Mouse (Mus musculus): ENCODE measurements around the gene Rarres1. TPM values are rescaled to one million over a fixed set of nuclear protein-coding genes. Genes with fewer than 3 reads are reported as not detected.

The Rarres1 gene
- polyA plus RNA-seq, 1 experiment from 2014 or later, result 2.5 TPM

DNA sequence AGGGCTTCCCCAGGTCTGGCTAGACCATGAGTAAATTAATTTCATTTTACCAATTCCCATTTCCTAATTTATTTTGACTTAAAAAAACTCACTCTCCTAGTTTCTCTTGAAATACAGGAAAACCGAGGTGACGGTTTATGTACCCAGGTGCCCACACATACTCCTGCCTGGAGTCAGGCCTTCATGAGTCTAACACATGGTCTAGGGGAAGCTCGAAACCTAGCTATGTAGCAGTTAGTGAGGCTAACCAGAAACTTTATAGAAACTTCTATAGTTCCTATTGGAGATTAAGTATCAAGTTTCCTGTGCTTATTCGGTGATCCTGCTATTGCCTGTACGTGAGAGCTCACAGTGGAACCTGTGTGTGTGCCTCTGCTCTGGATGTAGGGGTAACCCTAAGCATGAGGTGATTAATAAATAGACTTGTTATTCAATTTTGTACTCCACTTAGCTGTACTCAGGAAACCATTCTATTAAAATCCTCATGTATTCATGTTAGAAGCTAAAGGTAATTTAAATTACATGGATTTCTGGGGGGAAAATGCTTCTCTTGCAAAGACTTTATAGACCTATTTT, 5.3 kb upstream of the Rarres1 start:
- ATAC-seq (ENCODE audit: insufficient number of reproducible peaks, insufficient read depth, low FRiP score, low TSS enrichment, low read depth), result no peak
- Histone ChIP-seq H3K36me3 (no peaks in the 10 kb centered on the region), H3K4me1 (peaks cover 6% of the 10 kb centered on the region), H3K4me3 (no peak overlapping the region), H3K9me3 (no peaks in the 10 kb centered on the region), H3K9ac (no peak overlapping the region), H3K27ac (no peak overlapping the region), H3K27me3 (peaks cover 38% of the 10 kb centered on the region), H3K4me2 (no peak overlapping the region)
- WGBS, result 64% methylated on average over 5 of the region's 5 CpGs

DNA sequence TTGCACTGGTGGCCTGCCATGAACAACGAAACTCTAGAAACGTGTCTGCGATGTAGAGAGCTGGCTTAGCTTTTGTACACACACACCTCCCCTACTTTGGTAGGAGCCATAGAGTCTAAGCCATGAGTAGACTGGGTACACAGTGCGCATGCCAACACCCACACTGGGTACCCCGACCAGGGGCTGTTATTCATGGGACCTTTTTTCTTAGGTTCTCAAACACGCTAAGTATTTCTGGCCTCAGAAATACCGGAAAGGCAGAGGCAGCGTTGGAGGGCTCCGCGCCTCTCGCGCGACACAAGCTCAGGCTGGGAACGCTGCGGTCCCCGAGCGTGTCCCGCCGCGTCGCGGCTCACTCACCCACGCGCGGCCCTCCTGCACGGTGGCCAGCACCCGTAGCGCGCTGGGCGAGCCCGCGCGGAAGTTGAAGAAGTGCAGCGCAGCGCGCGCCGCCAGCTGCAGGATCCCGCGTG, 486 bp downstream of the Rarres1 start:
- peaks cover 70% of the 10 kb centered on the region for H3K27me3 ChIP-seq
- no peak for ATAC-seq (ENCODE audit: insufficient number of reproducible peaks, insufficient read depth, low FRiP score, low TSS enrichment, low read depth)

DNA sequence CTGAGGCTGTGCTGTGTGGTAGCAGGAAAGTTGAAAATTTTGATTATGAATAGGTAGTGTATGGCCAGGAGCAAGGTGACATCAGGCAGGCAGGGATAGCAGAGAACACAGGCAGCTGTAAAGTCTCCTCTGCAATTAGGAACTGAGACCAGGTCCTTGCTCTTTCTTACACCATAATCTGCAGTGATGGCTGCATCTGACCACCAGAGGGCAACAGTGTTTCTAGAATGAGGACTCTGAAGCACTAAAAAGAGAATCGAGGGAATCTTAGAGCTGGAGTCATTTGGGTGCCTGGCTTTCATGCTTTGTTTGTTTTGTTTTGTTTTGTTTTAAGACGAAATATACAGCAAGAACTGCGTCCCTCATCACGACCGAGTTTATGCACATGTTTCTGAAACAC, 2.5 kb downstream of the Rarres1 start:
- Histone ChIP-seq H3K9ac (no peak overlapping the region), H3K27ac (no peak overlapping the region), H3K4me3 (no peak overlapping the region), H3K4me2 (no peak overlapping the region), H3K27me3 (peaks cover 55% of the 10 kb centered on the region), H3K36me3 (no peaks in the 10 kb centered on the region), H3K4me1 (peaks cover 9% of the 10 kb centered on the region), H3K9me3 (no peaks in the 10 kb centered on the region)
- WGBS, result 4% methylated on average over 5 of the region's 5 CpGs
- no peak for ATAC-seq (ENCODE audit: insufficient number of reproducible peaks, insufficient read depth, low FRiP score, low TSS enrichment, low read depth)

More for the DNA sequence above, 486 bp downstream of the Rarres1 start:
- WGBS, result 5% methylated on average over 40 of the region's 40 CpGs
- no peaks in the 10 kb centered on the region for H3K9me3 ChIP-seq
- peaks cover 5% of the 10 kb centered on the region for H3K4me1 ChIP-seq
- H3K36me3 ChIP-seq, result no peaks in the 10 kb centered on the region
- peak overlapping the region; percentile 100 for H3K4me2 ChIP-seq
- peak overlapping the region; percentile 76 for H3K9ac ChIP-seq
- H3K27ac ChIP-seq, result no peak overlapping the region
- H3K4me3 ChIP-seq, result peak overlapping the region; percentile 61

DNA sequence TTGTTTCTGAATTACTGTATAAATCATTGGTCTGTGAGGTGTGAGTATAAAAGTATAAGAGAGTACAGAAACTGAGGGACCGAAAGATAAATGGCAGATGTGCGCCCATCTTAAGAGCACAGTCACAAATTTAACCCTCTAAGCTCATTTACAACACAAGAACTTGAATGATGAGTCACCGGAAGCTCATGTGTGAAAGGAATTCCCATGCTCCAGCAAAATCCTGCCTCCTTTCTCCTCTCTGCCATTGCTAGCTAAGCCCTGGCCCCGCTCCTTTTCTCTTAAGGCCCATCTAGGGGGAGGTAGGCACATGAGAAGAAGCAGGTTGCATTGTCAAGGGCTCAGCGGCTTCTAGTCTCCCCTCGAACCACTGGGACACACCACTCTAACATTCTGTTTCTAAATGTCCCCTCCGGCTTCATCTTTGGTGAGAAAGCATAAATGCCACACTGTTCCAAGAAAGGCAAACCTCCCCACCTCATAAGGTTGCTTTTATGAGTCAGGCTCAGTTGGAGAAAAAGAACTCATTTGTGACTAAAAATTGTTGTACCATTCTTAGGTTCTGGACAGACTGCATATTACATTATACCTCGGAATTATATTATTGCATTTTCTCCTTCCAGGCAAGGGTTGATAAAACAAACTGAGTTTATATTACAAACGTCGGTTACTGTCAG, 7.0 kb downstream of the Rarres1 start:
- Histone ChIP-seq H3K4me2 (no peak overlapping the region), H3K27ac (no peak overlapping the region), H3K27me3 (peaks cover 12% of the 10 kb centered on the region), H3K4me3 (no peak overlapping the region), H3K9me3 (no peaks in the 10 kb centered on the region), H3K9ac (no peak overlapping the region), H3K4me1 (peaks cover 12% of the 10 kb centered on the region), H3K36me3 (no peaks in the 10 kb centered on the region)
- no peak for ATAC-seq (ENCODE audit: insufficient number of reproducible peaks, insufficient read depth, low FRiP score, low TSS enrichment, low read depth)
- 69% methylated on average over 10 of the region's 10 CpGs for WGBS

DNA sequence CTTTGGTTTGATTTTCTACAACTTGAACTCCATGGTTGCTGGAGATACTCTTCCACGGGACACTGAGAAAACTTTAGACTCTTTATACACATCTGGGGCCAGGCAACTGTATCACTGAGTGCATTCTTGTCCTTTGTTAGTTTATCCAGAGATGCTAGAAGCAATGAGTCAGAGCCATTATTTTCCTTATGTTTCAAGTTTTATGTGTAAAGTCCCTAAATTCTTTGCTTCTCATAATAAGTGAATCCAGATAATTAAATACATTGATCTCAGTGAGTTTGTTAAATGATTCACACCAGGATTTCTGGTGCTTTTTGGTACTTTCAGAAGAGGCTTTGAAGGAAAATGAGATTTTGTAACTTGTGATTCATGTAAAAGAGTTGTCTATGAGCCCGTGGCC, 10.0 kb downstream of the Rarres1 start:
- Histone ChIP-seq H3K4me1 (peaks cover 12% of the 10 kb centered on the region), H3K36me3 (no peaks in the 10 kb centered on the region), H3K9ac (no peak overlapping the region), H3K27me3 (no peaks in the 10 kb centered on the region), H3K4me2 (no peak overlapping the region), H3K27ac (no peak overlapping the region), H3K9me3 (no peaks in the 10 kb centered on the region), H3K4me3 (no peak overlapping the region)
- ATAC-seq (ENCODE audit: insufficient number of reproducible peaks, insufficient read depth, low FRiP score, low TSS enrichment, low read depth), result no peak
- 54% methylated on average over 2 of the region's 2 CpGs for WGBS

DNA sequence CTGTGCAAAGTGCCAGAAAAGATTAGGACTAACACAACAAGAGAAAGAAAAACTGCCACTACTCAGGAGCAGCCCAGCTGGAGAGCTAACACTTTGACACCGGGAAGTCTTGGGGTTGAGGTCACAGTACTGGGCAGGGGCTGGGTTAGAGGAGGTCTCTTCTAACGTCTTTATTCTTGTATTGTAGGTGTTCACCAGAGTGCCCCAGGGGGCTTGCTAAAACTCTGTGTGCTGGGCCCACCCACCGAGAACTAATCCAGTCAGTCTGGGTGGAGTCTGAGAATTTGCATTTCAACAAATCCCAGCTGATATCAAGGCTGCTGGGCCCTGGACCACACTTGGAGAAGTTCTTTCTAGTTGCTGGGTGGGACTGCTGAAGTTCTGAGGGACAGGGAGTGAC, 11.4 kb downstream of the Rarres1 start:
- no peak overlapping the region for H3K27ac ChIP-seq
- H3K9me3 ChIP-seq, result no peaks in the 10 kb centered on the region
- WGBS, result 4% methylated on average over 3 of the region's 3 CpGs
- H3K36me3 ChIP-seq, result no peaks in the 10 kb centered on the region
- H3K4me1 ChIP-seq, result peaks cover 12% of the 10 kb centered on the region
- H3K4me3 ChIP-seq, result no peak overlapping the region
- ATAC-seq (ENCODE audit: insufficient number of reproducible peaks, insufficient read depth, low FRiP score, low TSS enrichment, low read depth), result no peak
- H3K4me2 ChIP-seq, result no peak overlapping the region
- H3K27me3 ChIP-seq, result no peaks in the 10 kb centered on the region
- H3K9ac ChIP-seq, result no peak overlapping the region

DNA sequence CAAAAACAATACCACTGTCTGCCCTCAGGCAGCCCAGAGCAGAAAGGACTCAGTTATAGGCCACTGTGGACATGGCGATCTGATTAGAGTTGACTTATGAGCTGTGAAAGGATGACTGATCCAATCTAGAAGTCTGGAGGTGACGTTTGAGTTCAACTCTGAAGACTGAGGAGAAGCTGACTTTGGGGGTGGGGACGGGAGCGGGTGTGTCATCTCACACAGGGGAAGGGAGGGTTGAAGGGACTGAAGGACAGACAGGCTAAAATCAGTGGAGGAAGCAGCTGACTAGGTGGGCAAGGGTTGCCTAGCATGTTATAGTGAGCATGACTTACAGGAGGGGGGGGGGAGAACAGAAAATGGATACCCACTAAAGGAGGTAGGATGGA, 15.9 kb downstream of the Rarres1 start:
- Histone ChIP-seq H3K4me1 (0 out of 2 replicates have a peak, but pooled peaks cover 6% of the 10 kb centered on the region), H3K27me3 (no peaks in the 10 kb centered on the region), H3K9ac (no peak overlapping the region), H3K4me2 (no peak overlapping the region), H3K36me3 (no peaks in the 10 kb centered on the region), H3K27ac (no peak overlapping the region), H3K9me3 (no peaks in the 10 kb centered on the region), H3K4me3 (no peak overlapping the region)
- ATAC-seq (ENCODE audit: insufficient number of reproducible peaks, insufficient read depth, low FRiP score, low TSS enrichment, low read depth), result no peak
- WGBS, result 88% methylated on average over 4 of the region's 4 CpGs

DNA sequence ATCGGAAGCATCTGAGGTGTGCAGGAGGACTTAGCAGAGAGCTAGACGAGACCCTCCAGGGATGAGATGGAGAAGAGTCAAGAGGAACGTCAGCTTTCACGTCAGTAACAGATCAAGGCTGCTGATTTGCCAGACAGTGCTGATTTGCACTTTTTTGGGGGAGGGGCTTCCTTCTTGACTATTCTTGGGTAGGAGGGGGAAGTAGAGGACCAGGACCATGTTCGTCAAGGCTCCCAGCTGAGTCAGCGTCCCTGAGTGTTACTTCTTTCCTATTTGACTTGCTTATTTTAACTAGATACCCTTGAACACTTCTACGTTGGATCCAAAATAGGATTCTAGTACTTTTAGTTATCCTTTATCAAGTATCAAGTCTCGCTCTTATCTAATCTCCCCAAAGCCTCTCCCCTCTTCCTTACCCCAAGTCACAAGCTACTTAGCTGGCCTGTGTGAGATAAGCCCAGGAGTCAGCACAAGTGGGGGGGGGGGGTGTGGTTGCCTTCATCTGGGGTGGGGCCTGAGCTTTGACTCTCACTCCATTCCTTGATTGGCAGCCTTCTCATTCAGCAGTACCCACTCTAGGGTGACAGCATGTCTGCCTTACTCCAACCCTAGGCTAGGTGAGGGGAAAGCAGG, 16.4 kb downstream of the Rarres1 start:
- ATAC-seq (ENCODE audit: insufficient number of reproducible peaks, insufficient read depth, low FRiP score, low TSS enrichment, low read depth), result no peak
- H3K4me2 ChIP-seq, result no peak overlapping the region
- no peak overlapping the region for H3K27ac ChIP-seq
- 91% methylated on average over 8 of the region's 8 CpGs for WGBS
- H3K9me3 ChIP-seq, result no peaks in the 10 kb centered on the region
- 0 out of 2 replicates have a peak, but pooled peaks cover 1% of the 10 kb centered on the region for H3K4me1 ChIP-seq
- no peaks in the 10 kb centered on the region for H3K36me3 ChIP-seq
- no peaks in the 10 kb centered on the region for H3K27me3 ChIP-seq
- no peak overlapping the region for H3K9ac ChIP-seq
- no peak overlapping the region for H3K4me3 ChIP-seq

DNA sequence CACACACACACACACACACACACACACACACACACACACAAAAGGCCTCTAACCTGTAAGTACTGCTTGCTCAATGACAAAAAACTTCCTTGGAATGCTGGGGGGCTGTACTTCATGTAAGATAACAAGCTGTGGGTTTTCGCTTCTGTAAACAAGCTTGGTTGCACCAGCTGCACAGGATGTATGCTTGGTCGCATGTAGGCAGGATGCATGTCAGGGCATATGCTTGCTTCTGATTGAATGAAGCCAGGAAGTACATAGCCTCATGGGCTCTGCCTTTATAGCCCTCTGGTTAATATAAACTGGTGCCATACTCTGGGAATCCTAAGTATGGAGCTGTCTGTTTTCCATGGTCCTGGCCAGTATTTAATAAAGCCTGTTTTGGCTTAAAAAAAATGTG, 17.3 kb downstream of the Rarres1 start:
- Histone ChIP-seq H3K9ac (no peak overlapping the region), H3K4me2 (no peak overlapping the region), H3K9me3 (no peaks in the 10 kb centered on the region), H3K4me3 (no peak overlapping the region), H3K27me3 (no peaks in the 10 kb centered on the region), H3K36me3 (no peaks in the 10 kb centered on the region), H3K27ac (no peak overlapping the region), H3K4me1 (no peaks in the 10 kb centered on the region)
- 69% methylated on average over 2 of the region's 2 CpGs for WGBS
- no peak for ATAC-seq (ENCODE audit: insufficient number of reproducible peaks, insufficient read depth, low FRiP score, low TSS enrichment, low read depth)

DNA sequence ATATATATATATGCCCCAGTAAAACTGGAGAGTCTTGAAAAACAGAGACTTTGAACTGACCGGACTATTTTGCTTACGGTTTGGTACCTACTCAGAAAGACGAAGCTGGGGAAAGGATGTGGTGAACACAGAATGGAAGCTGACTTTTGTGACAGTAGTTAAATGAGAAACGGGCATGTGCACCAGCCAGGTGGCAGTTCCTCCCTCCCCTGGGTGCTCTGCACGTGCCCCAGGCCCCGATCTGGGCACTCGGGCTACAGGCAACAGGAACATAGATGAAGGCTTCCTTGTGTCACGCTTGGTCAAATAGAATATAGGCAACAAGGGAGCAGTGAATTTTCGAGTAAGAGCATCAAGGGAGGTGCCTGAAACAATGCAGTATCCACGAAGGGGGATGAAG, 19.0 kb downstream of the Rarres1 start:
- Histone ChIP-seq H3K36me3 (no peaks in the 10 kb centered on the region), H3K4me3 (no peak overlapping the region), H3K4me1 (no peaks in the 10 kb centered on the region), H3K9ac (no peak overlapping the region), H3K27me3 (no peaks in the 10 kb centered on the region), H3K9me3 (no peaks in the 10 kb centered on the region), H3K4me2 (no peak overlapping the region), H3K27ac (no peak overlapping the region)
- ATAC-seq (ENCODE audit: insufficient number of reproducible peaks, insufficient read depth, low FRiP score, low TSS enrichment, low read depth), result no peak
- 77% methylated on average over 10 of the region's 10 CpGs for WGBS

DNA sequence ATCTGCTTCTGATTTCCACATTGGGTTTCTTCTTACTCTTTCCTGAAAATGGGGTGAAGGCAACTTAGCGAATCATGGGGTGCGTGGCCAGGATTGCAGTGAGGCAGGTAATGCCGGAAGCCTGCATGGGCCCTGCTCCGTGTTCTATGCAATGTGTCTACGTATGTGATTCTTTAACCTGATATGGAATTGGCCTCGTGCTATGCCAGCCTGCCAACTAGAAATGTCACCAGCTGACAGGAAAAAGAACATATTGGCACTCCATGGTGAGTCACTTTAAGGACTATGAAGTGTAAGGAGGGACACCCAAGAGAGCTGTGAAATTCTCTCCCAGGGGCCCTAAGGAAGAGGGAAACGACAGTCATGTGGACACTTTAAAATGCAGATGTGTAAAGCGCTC, 22.2 kb downstream of the Rarres1 start:
- ATAC-seq (ENCODE audit: insufficient number of reproducible peaks, insufficient read depth, low FRiP score, low TSS enrichment, low read depth), result no peak

More for the DNA sequence above, 22.2 kb downstream of the Rarres1 start:
- 74% methylated on average over 8 of the region's 8 CpGs for WGBS
- Histone ChIP-seq H3K27me3 (no peaks in the 10 kb centered on the region), H3K4me2 (no peak overlapping the region), H3K27ac (no peak overlapping the region), H3K4me3 (no peak overlapping the region), H3K9me3 (no peaks in the 10 kb centered on the region), H3K36me3 (no peaks in the 10 kb centered on the region), H3K9ac (no peak overlapping the region), H3K4me1 (no peaks in the 10 kb centered on the region)
